Mouse (Mus musculus) adrenal gland, postnatal 4 days (tissue): Measurements from ENCODE around the gene Senp1. TPM values are rescaled to one million over a fixed set of nuclear protein-coding genes. Genes with fewer than 3 reads are reported as not detected.

Experiments used
- DNase-seq, 2 experiments: peaks; one replicate each; pipeline ENCODE4 v3.0.0; 2021 to 2022; ENCODE audit warnings: low spot score in 2 of 2, mixed read lengths in 2 of 2
- long read RNA-seq, 2 experiments: library from polyadenylated mRNA; stranded (forward); transcript quantifications; one replicate each; pipeline ENCODE4 v2.0.0; 2021
- total RNA-seq, 2 experiments: library from RNA; stranded (reverse); gene quantifications; 2 replicates each; pipeline ENCODE4 v1.2.3; 2021

The Senp1 gene
- 10 to 100 TPM; 26.0 to 28.8 TPM for total RNA-seq
- long read RNA-seq, experiment 1, partial matches to known transcripts = 0 of 1 reads
- long read RNA-seq, experiment 1, other reads (novel, unspliced or antisense) = 0 of 1 reads
- long read RNA-seq, experiment 2, full-length matches to known transcripts = 12 of 35 reads
- long read RNA-seq, experiment 2, partial matches to known transcripts = 3 of 35 reads
- long read RNA-seq, experiment 2, other reads (novel, unspliced or antisense) = 20 of 35 reads

DNA sequence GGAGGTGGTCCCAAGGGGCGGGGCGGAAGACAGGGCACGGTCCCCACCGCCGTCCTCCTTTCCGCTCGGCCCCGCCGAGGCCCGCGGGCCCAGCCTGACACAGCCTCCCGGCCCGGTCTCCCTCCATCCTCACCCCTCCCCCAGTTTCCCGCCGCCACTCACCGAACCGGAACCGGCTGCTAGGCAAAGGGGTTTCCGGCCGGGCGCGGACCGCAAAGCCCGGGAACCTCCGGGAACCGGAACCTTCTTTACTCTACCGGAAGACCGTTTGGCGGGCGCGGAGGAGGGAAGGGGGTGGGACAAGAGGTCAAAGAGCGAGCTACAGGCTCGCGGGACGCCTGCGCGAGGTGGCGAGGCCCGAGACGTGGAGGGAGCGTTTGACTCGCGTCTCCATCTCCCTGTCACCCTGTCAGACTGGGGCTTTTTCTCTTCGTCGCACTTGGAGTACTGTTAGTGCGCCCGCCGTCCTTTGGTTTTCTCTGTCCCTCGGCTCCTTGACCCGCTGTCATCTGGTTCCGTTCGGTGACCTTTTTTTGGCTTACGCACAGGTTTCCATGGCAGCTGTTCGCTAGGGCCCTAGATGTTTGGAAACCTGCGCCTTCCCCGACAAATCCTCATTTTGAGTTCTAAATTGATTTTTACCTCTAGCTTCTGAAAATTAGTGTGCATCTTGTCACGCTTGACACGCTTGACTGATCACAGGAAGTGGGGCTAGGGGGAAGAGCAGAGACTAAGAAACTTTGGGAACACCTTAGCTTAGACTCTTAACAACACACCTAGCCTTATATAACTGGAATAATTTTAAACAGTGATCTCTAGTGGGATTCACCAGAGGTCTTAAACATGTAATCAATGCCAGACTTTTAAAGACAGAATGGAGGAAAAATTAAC, at the start of gene Senp1:
Gene Senp1, minus strand, starts transcription at position 624 of the 891 bp plus-strand sequence.
- DNase-seq = peak; percentile 76 to 81

DNA sequence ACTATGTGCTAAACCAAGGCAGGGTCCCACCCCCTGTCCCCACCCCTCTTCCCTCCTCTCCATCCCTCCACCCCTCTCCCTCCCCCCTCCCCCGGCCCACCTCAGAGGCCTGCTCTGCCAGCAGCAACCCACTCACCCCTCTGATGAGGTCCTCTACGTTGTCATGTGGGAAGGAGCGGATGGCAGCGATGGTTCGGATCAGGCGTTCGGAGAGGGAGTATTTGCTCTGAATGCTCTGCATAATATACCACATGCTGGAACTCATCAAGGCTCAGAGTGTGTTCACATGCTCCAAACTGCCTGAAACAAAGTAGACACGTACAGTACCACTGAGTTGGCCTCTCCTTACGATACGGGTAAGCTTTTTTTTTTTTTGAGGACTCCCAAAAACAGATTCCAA, 49.0 kb upstream of the Senp1 start:
- no peak for DNase-seq

DNA sequence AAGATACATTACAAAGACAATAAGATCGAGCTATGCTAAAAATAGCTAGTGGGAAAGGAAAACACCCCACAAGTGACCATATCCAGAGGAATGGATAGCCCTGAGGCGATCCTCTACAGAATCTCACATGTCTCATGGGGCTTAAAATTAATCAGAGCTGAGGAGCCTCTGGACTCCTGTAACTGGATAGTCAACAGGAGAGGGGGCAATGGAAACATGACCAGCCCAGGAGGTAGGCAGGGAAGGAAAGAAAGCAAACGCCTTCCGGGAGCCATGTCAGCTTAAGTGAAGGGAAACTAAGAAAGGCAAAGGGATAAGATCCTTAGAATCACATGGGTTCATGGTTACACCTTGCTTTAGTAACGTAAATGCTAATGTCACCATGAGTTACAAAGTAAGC, 47.3 kb upstream of the Senp1 start:
- no peak for DNase-seq

DNA sequence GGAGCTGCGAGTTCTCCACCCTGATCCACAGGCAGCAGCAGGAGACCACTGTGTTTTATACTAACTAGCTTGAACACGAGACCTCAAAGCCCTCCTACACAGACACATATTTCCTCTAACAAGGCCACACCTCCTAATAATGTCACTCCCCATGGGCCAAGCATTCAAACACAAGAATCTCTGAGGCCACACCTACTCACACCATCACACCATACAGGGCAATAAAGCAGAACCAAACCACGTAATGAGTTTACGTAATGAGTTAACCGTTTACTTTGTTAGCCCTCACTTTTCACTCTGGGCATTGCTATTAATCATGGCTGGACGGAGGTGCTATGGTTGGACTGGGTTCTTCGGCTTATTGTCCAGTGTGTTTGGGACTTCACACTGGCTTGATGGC, 46.2 kb upstream of the Senp1 start:
- DNase-seq = no peak

DNA sequence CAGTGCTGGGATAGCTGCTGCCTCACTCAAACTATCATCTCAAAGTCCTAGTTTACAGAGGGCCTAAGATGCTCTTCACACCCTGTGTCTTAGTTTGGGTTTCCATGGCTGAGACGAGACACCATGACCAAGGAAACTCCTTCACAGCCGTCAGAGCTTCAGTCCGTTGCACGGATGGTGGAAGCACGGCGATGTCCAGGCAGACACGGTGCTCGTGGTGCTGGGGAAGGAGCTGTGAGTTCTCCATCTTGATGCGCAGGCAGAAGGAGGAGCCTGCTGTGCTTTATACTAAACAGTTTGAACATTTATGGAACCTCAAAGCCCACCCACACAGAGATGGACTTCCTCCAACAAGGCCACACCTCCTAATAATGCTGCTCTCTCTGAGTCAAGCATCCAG, 43.3 kb upstream of the Senp1 start:
- DNase-seq = no peak

DNA sequence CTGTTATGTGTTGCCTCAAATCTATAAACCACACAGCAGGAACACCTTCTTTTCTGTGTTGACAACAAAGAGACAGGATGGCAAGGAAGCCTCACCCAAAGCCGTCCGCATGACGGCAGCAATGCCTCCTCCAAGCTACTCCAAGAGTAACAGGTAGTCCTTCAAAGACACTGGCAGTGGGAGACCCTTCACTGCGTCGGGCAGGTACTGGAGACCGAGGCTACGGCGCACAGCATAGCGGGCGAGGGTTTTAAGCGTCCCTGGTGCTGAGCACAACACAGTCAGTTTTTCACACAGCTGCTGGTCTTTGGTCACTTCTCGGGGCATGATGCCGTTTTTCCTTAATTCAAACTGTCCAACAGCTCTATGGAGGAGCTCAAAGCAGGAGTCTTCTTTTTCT, 42.1 kb upstream of the Senp1 start:
- DNase-seq = no peak

DNA sequence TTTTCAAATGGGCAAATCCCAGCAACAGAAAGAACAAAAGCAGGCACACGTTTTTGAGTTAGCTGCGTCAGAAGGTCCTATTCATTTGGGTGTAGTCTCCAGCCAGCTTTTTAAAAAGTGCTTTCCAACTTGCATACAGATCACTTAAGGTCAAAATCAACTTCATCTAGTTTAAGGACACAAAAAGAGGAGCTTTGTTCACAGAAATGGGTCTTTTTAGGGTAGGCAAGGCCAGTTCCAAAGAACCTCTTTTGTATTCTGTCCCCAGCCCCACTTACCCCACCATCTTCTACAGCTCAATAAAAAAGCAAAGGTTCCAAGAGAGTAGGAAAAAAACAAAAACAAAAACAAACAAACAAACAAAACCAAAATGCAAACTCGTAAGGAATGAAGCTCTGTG, 41.1 kb upstream of the Senp1 start:
- DNase-seq = no peak

DNA sequence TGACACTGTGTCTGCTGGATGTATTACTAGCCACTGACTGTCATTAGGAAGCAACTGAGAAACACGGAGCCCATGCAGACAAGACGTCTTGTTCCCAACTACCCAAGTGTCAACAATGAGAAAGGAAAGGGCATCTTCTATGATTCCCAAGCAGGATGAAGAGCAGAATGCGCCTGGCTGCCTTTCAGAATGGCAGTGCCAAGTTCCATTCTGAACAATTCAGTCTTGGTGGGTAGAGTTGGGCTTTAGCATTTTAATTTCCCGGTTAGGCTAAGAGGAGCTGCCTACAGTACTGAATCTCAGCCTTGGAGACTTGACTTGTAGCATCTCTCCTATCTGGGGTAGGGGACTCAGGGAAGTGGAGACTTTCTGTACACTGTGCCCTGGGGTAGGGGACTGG, 40.5 kb upstream of the Senp1 start:
- DNase-seq = no peak

DNA sequence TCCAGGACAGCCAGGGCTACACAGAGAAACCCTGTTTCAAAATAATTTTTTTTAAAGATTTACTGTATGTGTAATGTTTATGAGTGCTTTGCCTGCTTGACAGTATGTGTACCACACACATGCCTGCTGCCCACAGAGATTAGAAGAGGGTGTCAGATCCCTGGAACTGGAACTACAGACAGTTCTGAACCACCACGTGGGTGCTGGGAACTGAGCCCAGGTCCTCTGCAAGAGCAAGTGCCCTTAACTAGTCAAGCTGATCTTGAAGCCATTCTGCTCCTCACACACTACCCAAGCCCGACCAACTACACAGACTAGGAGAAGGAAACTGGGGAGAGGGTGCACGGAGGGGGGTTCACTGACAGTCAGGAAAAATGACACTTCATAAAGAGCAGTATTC, 39.9 kb upstream of the Senp1 start:
- DNase-seq = no peak

DNA sequence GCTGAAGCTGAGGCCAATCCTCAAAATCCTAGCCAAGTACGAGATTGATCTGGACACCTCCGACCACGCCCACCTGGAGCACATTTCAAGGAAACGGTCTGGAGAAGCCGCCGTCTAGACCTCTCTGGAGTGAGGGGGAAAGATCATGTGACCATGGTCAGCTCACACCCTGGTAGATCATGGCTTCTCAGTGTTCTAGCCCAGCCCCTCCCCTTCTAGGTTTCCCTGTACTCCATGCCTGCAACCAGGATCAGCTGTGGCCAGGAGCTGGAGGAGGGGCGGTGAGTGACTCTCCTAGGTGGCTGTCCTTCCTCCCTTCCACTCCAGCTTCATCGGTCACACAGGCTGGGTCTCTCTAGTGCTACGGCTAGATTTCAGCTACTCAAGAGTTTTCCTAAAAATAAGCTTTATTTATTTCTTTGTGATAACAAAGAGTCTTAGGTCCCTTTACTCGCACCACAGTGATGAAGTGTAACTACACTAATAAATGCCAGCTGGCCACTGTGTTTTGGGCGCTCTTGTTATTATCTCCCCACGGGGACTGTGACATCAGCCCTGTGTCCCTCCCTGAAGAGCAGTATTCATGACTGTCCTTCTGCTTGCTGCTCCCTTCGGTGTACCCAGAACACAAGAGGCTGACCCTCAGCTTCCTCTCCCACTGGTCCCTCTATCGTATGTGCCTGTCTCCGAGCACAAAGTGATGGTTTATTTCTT, 38.6 kb upstream of the Senp1 start:
- DNase-seq = no peak

DNA sequence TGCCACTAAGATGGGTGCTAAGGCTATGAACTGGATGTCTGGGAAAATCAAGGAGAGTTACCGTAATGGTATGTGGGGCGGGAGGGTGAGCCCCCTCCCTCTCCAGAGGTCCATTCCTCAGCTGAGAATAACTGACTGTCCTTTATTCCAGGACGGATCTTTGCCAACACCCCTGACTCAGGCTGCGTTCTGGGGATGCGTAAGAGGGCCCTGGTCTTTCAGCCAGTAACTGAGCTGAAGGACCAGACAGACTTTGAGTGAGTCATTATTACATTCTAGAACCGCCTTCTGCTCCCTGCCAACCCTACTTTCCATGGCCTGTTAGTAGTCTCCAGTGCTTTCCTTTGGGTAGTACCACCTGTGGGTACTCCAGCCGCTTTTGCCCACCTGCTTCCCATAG, 37.9 kb upstream of the Senp1 start:
- DNase-seq = no peak

DNA sequence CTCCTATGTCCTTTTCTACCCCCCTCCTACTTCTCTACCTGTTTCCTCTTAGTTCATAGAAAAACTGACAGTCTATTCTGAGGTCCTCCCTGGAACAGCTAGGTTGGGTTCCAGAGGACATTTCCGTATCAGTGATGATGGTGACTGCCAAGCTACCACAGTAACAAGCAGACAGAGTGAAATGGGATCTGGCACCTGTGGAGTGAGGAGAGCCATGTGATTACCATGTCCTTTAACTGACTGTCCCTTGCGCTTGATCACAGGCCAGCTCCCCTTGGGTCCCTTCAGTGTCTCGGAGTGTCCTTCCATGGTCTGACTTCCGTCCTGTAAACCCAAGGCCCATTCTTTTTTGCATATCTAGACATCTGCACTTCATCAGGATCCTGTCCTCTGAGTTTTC, 37.5 kb upstream of the Senp1 start:
- no peak for DNase-seq

DNA sequence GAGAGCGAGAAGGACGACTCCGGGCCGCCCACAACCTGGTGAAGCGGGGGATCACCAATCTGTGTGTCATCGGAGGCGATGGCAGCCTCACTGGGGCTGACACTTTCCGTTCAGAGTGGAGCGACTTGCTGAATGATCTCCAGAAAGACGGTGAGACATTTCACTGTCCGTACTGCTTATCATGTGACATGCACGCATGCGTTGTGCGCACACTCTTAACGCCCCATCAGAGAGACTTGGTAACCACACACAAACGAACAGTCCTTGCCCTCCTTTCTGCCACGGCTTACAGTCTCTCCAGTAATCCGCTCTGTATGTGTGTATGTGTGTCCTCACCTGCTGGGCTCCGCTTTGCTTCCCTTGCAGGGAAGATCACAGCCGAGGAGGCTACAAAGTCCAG, 27.3 kb upstream of the Senp1 start:
- no peak for DNase-seq

DNA sequence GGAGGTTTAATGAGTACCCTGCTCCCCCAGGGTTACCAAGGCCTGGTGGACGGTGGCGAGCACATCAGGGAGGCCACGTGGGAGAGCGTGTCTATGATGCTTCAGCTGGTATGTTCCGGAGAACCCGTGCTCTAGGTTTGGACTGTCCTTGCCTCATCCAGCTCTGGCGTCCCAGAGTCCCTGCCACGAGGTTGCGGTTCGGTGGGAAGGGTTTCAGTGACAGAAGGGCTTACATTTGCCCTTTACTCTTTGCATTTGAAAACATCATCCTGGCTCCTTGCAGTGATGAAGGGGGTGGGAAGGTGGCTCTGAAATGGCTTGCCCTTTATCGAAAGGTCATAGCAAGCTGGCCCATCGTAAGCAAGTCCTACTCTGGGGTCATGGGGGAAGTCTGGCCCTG, 25.8 kb upstream of the Senp1 start:
- DNase-seq = no peak

DNA sequence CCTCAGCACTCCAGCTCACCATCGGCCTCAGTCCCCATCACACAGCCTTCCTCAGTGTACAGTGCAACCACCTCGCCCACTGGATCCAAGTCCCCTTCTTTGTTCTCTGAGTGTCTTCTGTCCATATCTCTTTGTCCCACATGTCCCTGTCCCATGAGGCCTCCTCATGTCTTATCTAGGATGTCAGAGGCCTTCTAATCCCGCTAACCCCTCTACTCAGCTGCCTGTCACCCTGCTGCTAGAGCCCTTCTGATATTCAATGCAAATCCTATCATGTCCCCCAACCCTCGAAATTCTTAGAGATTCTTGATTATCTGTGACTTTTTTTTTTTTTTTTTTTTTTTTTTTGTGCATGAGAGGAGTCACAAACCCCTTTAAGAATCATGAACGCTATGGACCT, 22.7 kb upstream of the Senp1 start:
- DNase-seq = no peak

DNA sequence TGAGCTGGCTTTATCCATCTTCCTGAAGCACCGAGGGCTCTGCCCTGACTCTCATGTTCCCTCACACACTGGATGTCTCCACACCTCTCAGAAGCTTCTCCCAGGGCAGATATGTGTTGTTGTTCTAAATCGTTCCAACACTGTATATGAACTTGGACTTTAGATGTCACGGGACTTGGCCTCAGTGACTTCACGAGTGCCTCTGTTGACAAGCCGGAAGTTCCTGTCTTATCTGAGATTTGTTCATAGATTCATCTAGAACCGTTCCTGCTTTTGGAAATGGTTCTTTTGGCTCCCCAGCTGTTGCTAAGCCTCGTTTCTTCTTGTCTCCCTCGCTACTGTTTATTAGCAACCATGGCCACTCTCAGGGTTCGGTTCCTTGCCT, 22.2 kb upstream of the Senp1 start:
- no peak for DNase-seq

DNA sequence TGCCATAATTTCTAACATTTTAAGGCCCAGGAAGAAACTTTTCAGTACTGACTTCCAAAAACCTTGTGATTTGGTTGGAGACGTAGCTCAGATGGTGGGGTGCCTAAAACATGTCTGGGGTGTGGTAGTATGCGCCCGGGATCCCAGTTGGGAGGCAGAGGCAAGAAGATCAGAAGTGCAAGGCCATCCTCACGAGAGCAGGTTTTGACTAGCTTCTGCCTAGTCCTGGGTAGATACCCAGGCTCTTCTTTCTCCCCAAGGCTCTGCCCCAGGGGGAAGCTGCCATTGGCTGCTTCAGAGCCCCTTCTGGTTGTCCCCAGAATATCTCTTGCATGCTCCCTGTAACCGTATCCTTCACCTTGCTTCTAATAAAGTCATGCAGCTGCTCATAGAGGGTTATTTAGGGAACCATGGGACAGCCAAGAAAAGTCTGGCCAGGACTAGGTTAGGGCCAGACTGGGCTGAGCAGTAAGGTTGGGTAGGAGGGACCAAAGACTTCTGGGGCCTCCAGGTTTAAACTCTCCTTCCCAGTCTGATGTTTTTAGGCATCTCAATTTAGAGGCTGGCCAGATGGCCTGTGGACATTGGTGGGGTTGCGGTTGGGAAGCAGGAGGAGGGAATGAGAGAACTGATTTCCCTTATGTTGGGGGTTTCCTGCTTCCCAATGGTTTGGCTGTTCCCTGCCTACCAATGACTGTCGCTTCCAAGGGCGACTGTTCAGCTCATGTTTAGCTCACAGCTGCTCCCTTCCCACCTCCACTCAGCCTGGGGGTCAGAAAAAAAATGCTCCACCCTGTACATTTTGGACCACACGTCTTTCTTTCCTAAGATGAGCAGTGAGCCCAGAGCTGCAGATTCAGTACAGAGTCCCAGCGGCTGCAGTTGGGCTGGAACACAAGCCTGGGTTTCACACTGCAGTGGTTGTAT, 21.6 kb upstream of the Senp1 start:
- DNase-seq = no peak

DNA sequence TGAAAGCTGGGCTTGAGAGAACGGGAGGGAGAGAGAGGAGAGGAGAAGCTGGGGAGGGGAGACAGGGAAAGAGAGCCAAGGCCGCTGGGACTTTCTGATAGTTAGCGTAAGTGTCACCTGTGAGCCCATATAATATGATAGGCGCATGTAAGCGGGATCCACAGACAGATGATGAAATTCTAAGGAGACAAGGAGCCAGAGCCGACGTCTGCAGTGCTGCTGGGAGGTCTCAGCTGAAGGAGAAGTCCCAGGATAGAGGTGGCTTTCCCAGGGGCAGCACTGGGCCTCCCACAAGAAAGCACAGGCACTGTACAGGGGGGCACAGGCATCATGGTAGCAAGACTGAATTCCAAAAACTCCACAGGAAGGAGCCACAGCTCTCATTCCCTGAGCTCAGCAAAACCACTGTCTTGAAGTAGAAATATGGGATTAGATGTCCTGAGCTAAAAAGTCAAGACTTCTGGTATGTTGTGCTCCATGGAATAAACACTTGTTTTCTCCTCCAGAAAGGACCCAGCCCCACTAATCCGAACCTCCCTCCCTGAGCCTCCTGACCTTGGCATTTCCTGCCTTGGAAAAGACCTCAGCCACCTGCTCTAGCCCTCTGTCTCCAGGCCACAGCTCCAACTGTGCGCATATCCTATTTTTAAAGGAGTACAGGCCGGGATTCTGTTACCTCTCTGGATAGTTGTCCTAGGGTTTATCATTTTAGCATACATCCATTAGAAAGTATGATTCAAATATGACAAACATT, 20.7 kb upstream of the Senp1 start:
- no peak for DNase-seq

DNA sequence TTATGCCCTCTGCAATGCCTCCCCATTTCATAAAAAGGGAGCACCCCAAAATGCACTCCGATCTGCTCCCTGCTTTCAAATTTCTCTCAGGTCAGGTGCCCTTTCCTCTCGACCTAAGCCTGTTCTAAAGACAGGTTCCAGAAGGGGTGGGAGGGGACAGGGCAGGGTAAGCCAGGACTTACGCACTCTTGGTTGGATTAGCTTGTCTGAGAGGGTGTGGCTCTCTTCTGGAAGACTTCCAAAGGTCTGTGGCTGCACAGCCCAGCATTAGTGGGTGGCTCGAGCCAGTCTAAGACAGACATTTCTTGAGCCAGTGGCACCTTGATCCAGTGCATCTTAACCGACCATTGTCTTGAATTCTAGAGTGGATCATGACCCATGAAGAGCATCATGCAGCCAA, 18.2 kb upstream of the Senp1 start:
- no peak for DNase-seq
